Mouse (Mus musculus) left cerebral cortex, postnatal 10 days (tissue): ENCODE results near the gene Gm8332. TPM values are rescaled to one million over a fixed set of nuclear protein-coding genes. Genes with fewer than 3 reads are reported as not detected.
"Not testable (repeated sequence)": the region's sequence is repeated elsewhere in the genome, so short reads cannot be mapped to it uniquely, and the experiment has no call there.

ENCODE experiments used
- DNase-seq, 2 experiments: peaks; one replicate each; pipeline ENCODE4 v3.0.0; 2021 to 2022; ENCODE audit warnings: low spot score in 2 of 2, mixed read lengths in 1 of 2; ENCODE audit errors: extremely low spot score in 1 of 2
- intact Hi-C: fragments of 180-260 bp; cut with DNase I; formaldehyde crosslinking; loops from one replicate; pipeline ENCODE4 v1.15.1; 2025
- total RNA-seq, 2 experiments: library from RNA; stranded (reverse); gene quantifications; 2 replicates each; pipeline ENCODE4 v1.2.3; 2021

The Gm8332 gene
- total RNA-seq = not detected

DNA sequence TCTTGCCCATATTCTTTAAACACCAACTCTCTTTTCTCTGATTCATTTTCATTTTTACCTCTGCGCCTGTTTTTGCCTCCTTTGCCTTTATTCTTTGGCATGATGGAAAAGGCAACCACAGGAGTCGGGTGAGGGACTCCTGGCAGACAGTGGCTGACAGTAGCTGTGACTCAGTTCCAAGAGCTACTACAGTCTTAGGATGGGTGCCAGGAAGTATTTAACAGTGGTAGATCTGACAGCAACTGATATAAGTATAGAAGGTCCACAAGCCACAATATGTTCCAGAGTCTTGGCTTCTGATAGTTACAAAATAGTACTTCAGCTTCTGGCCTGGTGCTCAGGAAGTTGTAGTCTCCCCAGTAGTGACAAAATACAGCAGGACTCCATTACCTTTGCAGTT, at the start of gene Gm8332:
Gene Gm8332, minus strand, starts transcription at position 101 of the 400 bp plus-strand sequence.
- DNase-seq, intact Hi-C loops: not testable (repeated sequence)

DNA sequence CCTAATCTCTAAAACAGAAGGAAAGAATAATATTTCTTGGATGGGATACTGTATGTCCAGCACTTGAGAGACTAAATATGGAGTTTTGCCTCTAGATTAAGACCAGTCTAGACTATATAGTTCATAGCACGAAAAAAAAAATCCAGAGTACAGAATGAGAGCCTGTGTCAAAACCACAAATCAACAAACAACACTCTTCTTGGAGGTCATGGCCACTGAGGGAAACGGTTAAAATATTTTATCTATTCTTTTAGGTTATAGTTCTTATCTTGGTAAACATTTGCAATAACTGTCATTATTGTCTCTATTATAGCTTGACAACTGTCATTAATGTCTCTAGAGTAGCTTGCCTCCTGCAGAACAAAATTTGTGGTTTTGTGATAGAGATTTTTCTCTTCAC, 47.3 kb upstream of the Gm8332 start:
- DNase-seq, intact Hi-C loops: not testable (repeated sequence)

- intact Hi-C loops, DNase-seq: not testable (repeated sequence)
Observed at GRCm38 (mm10) chr12:88293082-88293481, 43.2 kb upstream of the Gm8332 start.

DNA sequence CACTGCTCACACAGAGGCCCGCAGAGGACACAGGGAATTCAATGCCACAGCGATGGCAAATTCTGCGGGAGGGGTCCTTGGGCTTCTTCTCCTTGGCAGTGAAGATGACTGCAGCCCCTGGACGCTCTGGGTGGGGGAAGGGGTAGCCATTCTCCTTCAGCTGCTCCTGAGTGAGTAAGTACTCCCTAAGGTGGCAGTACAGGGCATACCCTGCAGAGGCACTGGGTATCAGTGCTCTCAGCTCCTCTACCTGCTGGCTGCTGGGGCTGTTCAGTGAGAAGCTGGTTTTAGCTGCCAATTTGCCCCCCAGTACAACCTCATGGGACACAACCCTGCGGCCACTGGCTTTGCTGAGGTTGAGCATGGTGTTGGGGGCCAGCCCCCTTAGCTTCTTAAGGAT, 35.3 kb upstream of the Gm8332 start:
- DNase-seq, intact Hi-C loops: not testable (repeated sequence)

- DNase-seq, intact Hi-C loops: not testable (repeated sequence)
Observed at GRCm38 (mm10) chr12:88274400-88274799, 24.5 kb upstream of the Gm8332 start, which contains the start of gene Gm5662. Gene Gm5662, minus strand, starts transcription at chr12:88274500.

DNA sequence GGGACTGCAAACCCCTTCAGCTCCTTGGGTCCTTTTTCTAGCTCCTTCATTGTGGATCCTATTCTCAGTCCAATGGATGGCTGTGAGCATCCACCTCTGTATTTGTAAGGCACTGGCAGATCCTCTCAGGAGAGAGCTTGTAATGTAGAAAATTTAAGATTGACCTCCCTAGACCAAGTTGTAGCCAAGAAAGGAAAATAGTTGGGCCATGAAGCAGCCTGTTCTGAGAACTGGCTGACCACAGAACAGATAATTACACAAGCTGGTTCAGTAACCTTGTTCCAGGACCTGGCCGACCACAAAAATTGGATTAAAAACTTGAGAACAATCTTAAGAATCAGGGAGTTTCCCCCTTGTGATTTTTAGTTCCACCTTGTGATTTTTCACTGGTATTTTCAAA, 7.3 kb upstream of the Gm8332 start:
- DNase-seq = no peak
- intact Hi-C loops = no loop called here

DNA sequence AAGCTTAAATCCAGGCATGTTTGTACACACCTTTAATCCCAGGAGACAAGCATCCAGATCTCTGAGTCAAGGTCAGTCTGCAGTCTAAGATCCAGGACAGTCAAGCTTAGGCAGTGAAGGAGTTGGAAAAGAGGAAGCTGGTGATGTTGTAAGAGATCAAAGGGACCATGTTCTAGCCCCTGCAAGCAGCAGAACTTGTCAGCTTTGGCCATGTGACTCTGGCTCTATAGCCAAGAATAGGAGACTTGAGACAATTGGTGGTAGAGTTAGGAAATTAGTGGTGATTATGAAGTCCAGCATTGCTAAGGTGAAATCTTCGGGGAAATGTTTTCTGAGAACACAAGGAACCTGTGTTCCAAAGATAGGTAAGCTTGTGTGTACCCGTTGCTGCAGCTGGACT, 6.0 kb upstream of the Gm8332 start:
- DNase-seq, intact Hi-C loops: not testable (repeated sequence)

- intact Hi-C loops = not testable (repeated sequence)
Observed at GRCm38 (mm10) chr12:88245786-88246185, 4.1 kb downstream of the Gm8332 start.

DNA sequence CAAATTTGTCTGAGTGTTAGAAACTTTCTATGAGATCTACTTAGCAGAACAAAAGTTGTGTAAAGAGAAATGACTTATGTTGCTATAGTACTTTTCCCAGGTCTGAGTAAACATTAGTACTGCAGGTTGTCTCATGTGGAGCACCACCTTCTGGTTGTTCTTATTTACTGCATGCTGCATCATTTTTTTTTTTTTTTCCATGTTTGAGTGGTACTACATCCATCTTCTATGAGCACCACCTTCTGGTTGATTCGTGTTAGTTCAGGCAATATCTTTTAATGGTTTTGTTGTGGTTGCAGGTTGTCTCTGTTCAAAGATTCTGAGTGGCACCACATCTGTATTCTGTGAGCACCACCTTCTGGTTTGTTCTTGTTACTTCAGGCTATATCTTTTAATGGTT, 7.0 kb downstream of the Gm8332 start:
- DNase-seq, intact Hi-C loops: not testable (repeated sequence)

More at GRCm38 (mm10) chr12:88245786-88246185, 4.1 kb downstream of the Gm8332 start:
- DNase-seq = not testable (repeated sequence)

- intact Hi-C loops = no loop called here
- no peak for DNase-seq
Observed at GRCm38 (mm10) chr12:88219445-88219844, 30.5 kb downstream of the Gm8332 start.

- DNase-seq, intact Hi-C loops: not testable (repeated sequence)
Observed at GRCm38 (mm10) chr12:88218059-88218458, 31.8 kb downstream of the Gm8332 start.

DNA sequence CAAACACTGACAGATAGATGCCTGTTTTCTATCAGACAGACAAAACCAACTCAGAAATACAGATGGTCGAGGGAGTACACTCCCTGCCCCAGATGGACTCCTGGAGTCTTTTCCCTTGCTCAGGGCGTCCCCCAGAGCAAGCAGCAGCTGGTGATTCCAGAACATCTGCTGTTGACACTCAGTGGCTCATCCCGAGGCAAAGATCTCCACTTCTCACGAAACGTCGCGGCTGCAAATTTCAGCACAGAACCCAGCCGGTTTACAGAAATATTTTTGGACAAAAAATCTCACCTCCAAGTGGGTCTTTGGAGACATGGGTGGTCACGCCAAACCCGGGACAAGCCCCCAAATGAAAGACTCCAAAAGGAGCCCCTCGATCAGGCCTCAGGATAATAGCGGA, 35.3 kb downstream of the Gm8332 start:
- intact Hi-C loops = no loop called here

DNA sequence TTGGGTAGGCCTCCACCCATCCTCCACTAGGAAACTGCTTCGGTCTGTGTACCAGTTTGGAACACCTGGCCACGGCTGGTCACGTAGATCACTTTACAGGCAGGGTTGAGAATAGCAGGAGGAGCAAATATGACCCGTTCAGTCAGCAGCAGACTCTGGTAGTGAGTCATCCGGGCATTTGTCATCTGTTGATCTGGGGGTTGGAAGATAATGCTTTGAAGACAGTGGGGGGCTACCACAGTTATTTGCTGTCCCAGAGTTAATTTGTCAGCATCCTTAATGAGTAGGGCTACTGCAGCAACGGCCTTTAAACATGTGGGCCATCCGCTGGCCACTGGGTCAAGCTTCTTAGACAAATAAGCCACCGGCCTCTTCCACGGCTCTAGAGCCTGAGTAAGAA, 38.4 kb downstream of the Gm8332 start:
- intact Hi-C loops, DNase-seq: not testable (repeated sequence)

More for the DNA sequence above, 35.3 kb downstream of the Gm8332 start:
- DNase-seq = no peak

- intact Hi-C loops = loop anchor here (10.0 kb wide), 1 partner anchor 628 kb away; no protein-coding TSS in a partner anchor
Observed at GRCm38 (mm10) chr12:88202856-88203255, 47.0 kb downstream of the Gm8332 start.

More at GRCm38 (mm10) chr12:88202856-88203255, 47.0 kb downstream of the Gm8332 start:
- DNase-seq = no peak

Other genes with a start within 250 kb of the Gm8332 start
- gene Gm2075, start 238.3 kb downstream of the Gm8332 start, total RNA-seq = not detected
- gene Gm6803, start 231.3 kb downstream of the Gm8332 start, total RNA-seq = not detected
- gene Gm2056, start 223.1 kb downstream of the Gm8332 start, total RNA-seq = not detected
- gene Gm16368, start 166.4 kb downstream of the Gm8332 start, total RNA-seq = not detected
- not detected for gene Gm10436, start 68.0 kb downstream of the Gm8332 start, total RNA-seq
- gene Gm5662, start 24.4 kb upstream of the Gm8332 start, total RNA-seq = not detected
- not detected for gene Gm5039, start 73.9 kb upstream of the Gm8332 start, total RNA-seq
- gene Adck1, start 110.5 kb upstream of the Gm8332 start, total RNA-seq = 10 to 100 TPM; 34.3 to 36.3 TPM